Mouse (Mus musculus) heart, postnatal 25 days (tissue): ENCODE measurements around the gene H2afv. TPM values are rescaled to one million over a fixed set of nuclear protein-coding genes. Genes with fewer than 3 reads are reported as not detected.

Experiments
- DNase-seq: peaks from one replicate; pipeline ENCODE4 v3.0.0; 2022; ENCODE audit warnings: low spot score
- intact Hi-C: fragments of 180-260 bp; cut with DNase I; formaldehyde crosslinking; loops from one replicate; pipeline ENCODE4 v1.15.1; 2025
- microRNA-seq: library from miRNA; unstranded; fragments of <30 nt; microRNA quantifications from one replicate; pipeline ENCODE4 v1.2.0, GENCODE M21; 2022
- total RNA-seq, 2 experiments: library from RNA; stranded (reverse); gene quantifications; 2 replicates each; pipeline ENCODE4 v1.2.3; 2021

H2afv gene
- total RNA-seq, 2 experiments from 2014 or later: 67.7 to 69.4 TPM

- no peak for DNase-seq
- intact Hi-C loops: no loop called here
Measured at GRCm38 (mm10) chr11:6398141-6398540, 46.1 kb downstream of the H2afv start.

DNA sequence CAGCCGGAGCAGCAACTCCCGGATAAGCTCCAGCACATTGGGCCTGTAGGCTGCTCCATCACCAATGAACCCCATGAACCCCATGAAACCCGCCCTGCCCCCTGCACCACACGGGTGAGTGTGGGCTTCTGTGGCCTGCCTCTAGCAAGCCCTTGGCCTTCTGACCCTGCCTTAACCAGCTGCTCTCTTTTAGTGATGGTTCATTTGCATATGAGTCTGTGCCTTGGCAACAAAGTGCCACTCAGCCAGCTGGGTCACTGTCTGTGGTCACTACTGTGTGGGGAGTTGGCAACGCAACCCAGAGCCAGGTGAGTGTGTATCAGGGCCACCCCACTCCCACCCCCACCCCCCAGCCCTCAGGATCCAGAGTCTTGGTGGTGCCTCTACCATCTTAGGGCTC lies 48.7 kb downstream of the H2afv start:
- intact Hi-C loops: no loop called here
- DNase-seq: no peak

- no peak for DNase-seq
Measured at GRCm38 (mm10) chr11:6393866-6394265, 50.4 kb downstream of the H2afv start.

DNA sequence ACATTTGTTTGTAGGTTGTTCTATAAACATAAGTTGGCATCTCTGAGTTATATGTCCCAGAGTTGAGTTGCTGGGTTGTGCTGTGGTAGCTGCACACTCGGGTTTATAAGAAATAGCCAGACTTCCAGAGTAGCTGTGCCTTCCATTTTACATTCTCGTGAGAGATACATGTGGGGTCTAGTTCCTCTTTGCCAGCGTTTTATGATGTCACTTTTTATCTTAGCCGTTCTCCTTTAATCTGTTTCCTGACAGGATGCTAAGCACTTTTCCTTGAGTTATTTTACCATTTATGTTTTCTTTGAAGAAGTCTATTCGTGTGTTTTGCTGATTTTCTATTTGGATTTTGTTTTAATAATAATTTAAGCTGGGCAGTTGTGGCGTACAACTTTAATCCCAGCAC lies 51.4 kb downstream of the H2afv start:
- intact Hi-C loops: no loop called here
- no peak for DNase-seq

More at GRCm38 (mm10) chr11:6393866-6394265, 50.4 kb downstream of the H2afv start:
- intact Hi-C loops: no loop called here

DNA sequence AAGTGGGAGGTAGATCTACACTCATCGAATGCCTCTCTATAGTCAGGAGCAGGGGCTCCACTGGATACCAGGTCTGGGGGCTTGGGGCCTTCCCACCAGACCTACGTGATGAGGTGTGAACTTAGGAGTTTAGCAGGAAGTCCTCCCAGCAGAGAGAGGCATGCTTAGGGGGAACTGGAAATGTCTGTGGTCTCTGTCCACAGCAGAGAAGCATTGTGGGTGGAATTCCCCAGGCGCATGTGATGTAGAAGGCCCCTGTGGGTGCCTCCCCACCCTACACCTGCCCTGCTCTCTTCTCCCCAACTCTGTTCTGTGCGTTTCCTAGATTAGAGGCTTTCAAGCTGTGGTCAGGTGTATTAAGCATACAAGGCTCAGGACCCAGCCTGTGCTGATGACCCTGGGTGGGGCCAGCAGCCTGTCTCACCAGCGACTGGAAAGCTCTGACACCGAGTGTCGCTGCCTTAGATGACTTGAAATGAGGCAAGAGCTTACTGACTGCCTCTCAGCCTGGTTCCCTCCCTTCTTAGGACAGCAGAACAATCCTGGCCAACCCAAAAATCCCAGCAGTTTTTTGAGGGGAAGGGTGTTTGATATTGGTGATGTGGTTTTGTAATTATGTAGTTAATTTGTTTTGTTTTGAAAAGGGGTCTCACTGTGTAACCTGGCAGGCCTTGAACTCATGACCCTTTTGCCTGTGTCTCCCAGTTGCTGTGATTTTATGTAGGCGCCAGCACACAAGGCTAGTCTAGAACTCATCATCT lies 52.5 kb downstream of the H2afv start:
- no peak for DNase-seq
- intact Hi-C loops: no loop called here

DNA sequence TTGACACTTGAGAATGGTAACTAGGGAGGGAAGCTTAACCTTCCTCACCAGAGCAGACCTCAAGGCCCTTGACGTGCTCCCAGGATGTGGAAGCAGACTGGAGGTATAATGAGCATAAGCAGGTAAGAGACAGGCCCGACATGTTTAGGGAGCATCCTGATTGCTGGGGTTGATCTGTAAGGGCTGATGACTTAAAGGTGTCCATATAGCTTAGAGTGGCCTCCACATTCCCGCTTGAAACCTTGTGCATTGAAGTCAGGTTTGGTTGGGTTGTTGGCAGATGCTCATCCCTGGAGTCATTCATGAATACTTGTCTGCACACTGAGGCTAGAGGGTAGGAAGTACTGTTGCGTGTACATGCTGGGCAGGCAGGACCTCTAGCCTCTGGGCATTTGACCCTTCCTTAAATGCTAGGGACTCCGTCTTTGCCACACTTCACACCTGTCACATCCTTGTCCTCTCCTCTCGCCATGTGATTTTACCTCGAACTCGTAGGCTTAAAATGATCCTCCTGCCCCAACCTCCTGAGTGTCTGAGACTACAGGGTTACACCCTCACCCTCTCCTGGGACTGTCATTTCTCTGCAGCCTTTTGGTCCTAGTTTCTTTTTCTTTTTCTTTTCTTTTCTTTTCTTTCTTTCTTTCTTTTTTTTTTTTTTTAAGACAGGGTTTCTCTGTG lies 53.7 kb downstream of the H2afv start:
- intact Hi-C loops: no loop called here
- no peak for DNase-seq

DNA sequence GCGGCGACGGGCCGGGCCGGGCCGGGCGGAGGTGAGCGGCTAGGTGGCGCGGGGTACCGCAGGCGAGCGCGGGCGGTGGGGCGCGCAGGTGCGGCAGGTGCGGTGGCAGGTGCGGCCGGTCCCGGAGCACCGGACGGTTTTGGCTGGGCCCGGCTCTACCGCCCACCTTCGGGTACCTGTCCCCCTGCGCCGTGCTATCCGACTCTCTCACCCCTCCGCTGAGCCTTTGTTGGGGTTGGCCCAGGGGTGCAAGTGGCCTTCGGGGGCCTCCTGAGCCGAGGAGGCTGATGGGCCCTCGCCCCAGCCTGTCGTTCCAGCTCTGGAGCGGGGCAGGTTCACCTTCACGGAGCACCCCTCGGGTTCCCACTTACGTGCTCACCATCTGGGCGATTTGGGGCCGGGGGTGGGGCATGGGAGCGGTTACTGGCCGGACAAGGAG lies 54.7 kb downstream of the H2afv start:
- intact Hi-C loops: no loop called here
- no peak for DNase-seq

GRCm38 (mm10) chr11:6388726-6389413 lies 55.4 kb downstream of the H2afv start, which contains the start of gene Zmiz2:
Gene Zmiz2, plus strand, starts transcription at chr11:6389074.
- intact Hi-C loops: no loop called here
- peak; percentile 91 for DNase-seq

GRCm38 (mm10) chr11:6388126-6388725 lies 56.0 kb downstream of the H2afv start:
- no peak for DNase-seq
- intact Hi-C loops: no loop called here

GRCm38 (mm10) chr11:6380916-6381315 lies 63.3 kb downstream of the H2afv start:
- DNase-seq: no peak
- intact Hi-C loops: no loop called here

Small RNAs within 50 kb of the gene (microRNA-seq; reads per million reads assigned to microRNA genes)
- not detected for gene Gm22123
- not detected for gene Mir7651

Other genes with a start within 250 kb of the H2afv start
- gene A730071L15Rik, start 244.4 kb downstream of the H2afv start, total RNA-seq: under 1 TPM in 1 of 2 experiments, not detected in 1; 0.17 TPM
- gene Nudcd3, start 244.0 kb downstream of the H2afv start, total RNA-seq: 10 to 100 TPM; 59.3 to 59.6 TPM
- gene Npc1l1, start 214.3 kb downstream of the H2afv start, total RNA-seq: not detected
- 10 to 100 TPM; 22.5 to 23.8 TPM for gene Ddx56, start 176.7 kb downstream of the H2afv start, total RNA-seq
- 10 to 100 TPM; 76.6 to 89.2 TPM for gene Tmed4, start 169.6 kb downstream of the H2afv start, total RNA-seq
- 1,000 to 10,000 TPM; 1,619 to 1,687 TPM for gene Ogdh, start 152.8 kb downstream of the H2afv start, total RNA-seq
- gene Zmiz2, start 55.4 kb downstream of the H2afv start, total RNA-seq: 10 to 100 TPM; 38.5 to 39.0 TPM
- gene Ppia, start 29.0 kb downstream of the H2afv start, total RNA-seq: 100 to 1,000 TPM; 316 to 357 TPM
- 10 to 100 TPM; 34.4 to 36.8 TPM for gene Purb, start 31.5 kb upstream of the H2afv start, total RNA-seq
- 1 to 10 TPM; 1.5 to 2.4 TPM for gene Myo1g, start 76.5 kb upstream of the H2afv start, total RNA-seq
- gene Ccm2, start 102.4 kb upstream of the H2afv start, total RNA-seq: 10 to 100 TPM; 23.9 to 24.3 TPM
- gene Nacad, start 161.6 kb upstream of the H2afv start, total RNA-seq: 1 to 10 TPM in 1 of 2 experiments, under 1 TPM in 1; 0.49 to 1.1 TPM
- gene Tbrg4, start 181.6 kb upstream of the H2afv start, total RNA-seq: 100 to 1,000 TPM in 1 of 2 experiments, 10 to 100 TPM in 1; 98.2 to 109 TPM
- gene Wap, start 194.2 kb upstream of the H2afv start, total RNA-seq: not detected
- gene Ramp3, start 214.1 kb upstream of the H2afv start, total RNA-seq: 1 to 10 TPM; 5.8 to 7.0 TPM